Mouse (Mus musculus): ENCODE results near the gene Tmem50a. TPM values are rescaled to one million over a fixed set of nuclear protein-coding genes. Genes with fewer than 3 reads are reported as not detected.

Gene Tmem50a
- polyA plus RNA-seq, 1 experiment = 16.9 TPM

DNA sequence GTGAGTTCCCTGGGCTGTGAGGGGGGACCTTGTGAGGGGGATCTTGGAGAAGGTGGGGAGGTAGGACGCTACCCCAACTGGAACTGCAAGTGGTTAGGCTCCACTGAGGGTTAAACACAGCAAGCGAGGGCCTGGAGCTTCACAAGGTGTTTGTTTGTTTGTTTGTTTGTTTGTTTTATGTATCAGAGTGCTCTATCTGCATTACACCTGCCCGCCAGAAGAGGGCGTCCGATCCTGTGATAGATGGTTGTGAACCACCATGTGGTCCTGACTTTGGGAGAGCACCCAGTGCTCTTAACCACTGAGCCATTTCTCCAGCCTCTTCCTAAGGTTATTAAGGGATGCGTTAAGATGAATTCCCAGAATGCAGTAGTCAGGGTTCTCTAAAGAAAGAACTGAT lies 34.8 kb downstream of the Tmem50a start:
- H3K4me3 ChIP-seq (replicated peaks) = peak overlapping the region; percentile 90
- no peaks in the 10 kb centered on the region for H3K9me3 ChIP-seq
- peaks cover 35% of the 10 kb centered on the region for H3K4me1 ChIP-seq
- TF ChIP-seq FLI1 (IDR thresholded peaks at IDR 0.05; ENCODE audit: low read length) (no peak), GATA1 (IDR thresholded peaks at IDR 0.05; ENCODE audit: borderline replicate concordance, low read length) (no peak)
- peaks cover 28% of the 10 kb centered on the region for H3K27me3 ChIP-seq (replicated peaks)
- H3K36me3 ChIP-seq (replicated peaks; ENCODE audit: low read length) = no peaks in the 10 kb centered on the region

DNA sequence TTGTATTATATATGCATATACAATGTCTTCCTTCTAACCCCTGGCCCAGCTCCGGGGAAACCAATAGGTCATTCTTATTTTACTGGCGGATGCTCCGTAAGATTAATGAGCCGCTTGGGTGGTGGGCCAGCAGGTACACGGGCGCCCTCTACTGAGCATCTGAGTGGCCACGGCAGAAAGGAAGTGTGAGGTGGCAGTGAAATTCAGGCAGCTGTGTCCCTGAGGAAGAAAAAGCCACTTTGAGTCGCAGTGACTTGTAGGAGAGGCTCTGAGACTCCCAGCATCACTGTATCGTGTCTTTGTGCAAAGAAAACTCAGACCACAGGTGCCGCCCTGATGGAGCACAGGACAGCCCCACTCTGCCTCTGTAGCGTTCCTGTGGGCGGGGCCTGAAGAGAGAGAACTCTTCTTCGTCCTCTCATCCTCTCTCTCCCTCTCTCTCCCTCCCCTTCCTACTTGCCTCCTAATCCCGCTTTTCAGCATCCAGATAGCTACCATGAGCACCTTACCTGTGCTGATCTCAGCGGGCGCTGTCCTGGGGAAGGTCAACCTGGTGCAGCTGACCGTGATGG lies 35.3 kb downstream of the Tmem50a start:
- no peak for TF ChIP-seq GATA1 (IDR thresholded peaks at IDR 0.05; ENCODE audit: borderline replicate concordance, low read length)
- no peak for TF ChIP-seq FLI1 (IDR thresholded peaks at IDR 0.05; ENCODE audit: low read length)
- H3K9me3 ChIP-seq = no peaks in the 10 kb centered on the region
- H3K36me3 ChIP-seq (replicated peaks; ENCODE audit: low read length) = no peaks in the 10 kb centered on the region
- peaks cover 22% of the 10 kb centered on the region for H3K27me3 ChIP-seq (replicated peaks)
- H3K4me3 ChIP-seq (replicated peaks) = peak overlapping the region; percentile 90
- H3K4me1 ChIP-seq = peaks cover 31% of the 10 kb centered on the region

DNA sequence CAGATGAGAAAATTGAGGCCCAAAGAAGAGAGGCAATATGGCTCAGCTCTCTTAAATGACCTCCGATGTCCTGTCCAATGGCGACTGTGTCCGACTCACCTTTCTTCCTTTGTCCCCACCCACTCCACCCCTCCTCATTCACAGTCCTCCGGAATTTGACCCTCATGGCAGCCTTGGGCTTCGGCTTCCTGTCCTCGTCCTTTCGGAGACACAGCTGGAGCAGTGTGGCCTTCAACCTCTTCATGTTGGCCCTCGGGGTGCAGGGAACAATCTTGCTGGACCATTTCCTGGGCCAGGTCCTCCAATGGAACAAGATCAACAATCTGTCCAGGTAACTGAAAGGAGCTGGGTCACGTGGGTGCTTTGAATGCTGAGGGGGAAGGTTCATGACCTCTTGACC lies 38.7 kb downstream of the Tmem50a start:
- H3K4me1 ChIP-seq = peaks cover 23% of the 10 kb centered on the region
- peaks cover 9% of the 10 kb centered on the region for H3K27me3 ChIP-seq (replicated peaks)
- H3K4me3 ChIP-seq (replicated peaks) = no peak overlapping the region
- TF ChIP-seq FLI1 (IDR thresholded peaks at IDR 0.05; ENCODE audit: low read length) (no peak), GATA1 (IDR thresholded peaks at IDR 0.05; ENCODE audit: borderline replicate concordance, low read length) (no peak)
- H3K36me3 ChIP-seq (replicated peaks; ENCODE audit: low read length) = no peaks in the 10 kb centered on the region
- H3K9me3 ChIP-seq = no peaks in the 10 kb centered on the region

DNA sequence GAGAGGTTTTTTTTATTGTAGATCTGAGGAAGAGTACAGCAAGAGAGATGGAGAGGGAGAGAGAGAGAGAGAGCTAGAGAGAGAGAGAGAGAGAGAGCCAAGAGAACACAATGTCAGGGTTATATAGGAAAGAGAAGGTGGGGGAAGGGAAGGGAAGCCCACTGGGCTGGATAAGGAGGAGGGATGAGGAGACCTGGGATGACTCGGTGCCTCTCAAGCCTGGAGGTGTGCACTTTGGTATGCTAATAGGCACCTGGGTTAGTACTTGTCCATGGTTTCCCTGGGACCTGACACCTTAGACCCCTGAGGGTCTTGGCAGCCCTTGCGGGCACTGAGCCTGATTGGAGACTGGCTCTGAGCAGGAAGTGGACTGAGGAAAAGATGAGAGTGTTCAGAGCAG lies 42.9 kb downstream of the Tmem50a start:
- no peaks in the 10 kb centered on the region for H3K36me3 ChIP-seq (replicated peaks; ENCODE audit: low read length)
- TF ChIP-seq FLI1 (IDR thresholded peaks at IDR 0.05; ENCODE audit: low read length) (no peak), GATA1 (IDR thresholded peaks at IDR 0.05; ENCODE audit: borderline replicate concordance, low read length) (no peak)
- H3K27me3 ChIP-seq (replicated peaks) = peaks cover 47% of the 10 kb centered on the region
- H3K4me3 ChIP-seq (replicated peaks) = no peak overlapping the region
- H3K4me1 ChIP-seq = peaks cover 28% of the 10 kb centered on the region
- H3K9me3 ChIP-seq = no peaks in the 10 kb centered on the region

DNA sequence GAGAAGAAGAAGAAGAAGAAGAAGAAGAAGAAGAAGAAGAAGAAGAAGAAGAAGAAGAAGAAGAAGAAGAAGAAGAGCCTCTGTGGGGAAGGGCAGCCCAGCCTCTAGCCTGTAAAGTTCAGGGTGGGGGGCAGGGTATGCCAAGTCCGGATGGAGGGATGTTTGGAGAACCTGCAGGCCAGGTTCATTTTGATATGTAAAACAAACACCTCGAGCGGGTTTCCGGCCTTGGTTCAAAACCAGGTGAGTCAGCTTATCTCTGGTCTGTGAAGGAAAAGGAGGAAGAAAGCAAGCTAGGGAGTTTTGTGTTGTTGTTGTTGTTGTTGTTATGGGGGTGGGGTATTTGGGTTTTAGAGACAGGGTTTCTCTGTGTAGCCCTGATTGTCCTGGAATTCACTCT lies 43.3 kb downstream of the Tmem50a start:
- H3K4me1 ChIP-seq = peaks cover 28% of the 10 kb centered on the region
- no peak overlapping the region for H3K4me3 ChIP-seq (replicated peaks)
- TF ChIP-seq FLI1 (IDR thresholded peaks at IDR 0.05; ENCODE audit: low read length) = no peak
- no peak for TF ChIP-seq GATA1 (IDR thresholded peaks at IDR 0.05; ENCODE audit: borderline replicate concordance, low read length)
- H3K9me3 ChIP-seq = no peaks in the 10 kb centered on the region
- no peaks in the 10 kb centered on the region for H3K36me3 ChIP-seq (replicated peaks; ENCODE audit: low read length)
- H3K27me3 ChIP-seq (replicated peaks) = peaks cover 47% of the 10 kb centered on the region

DNA sequence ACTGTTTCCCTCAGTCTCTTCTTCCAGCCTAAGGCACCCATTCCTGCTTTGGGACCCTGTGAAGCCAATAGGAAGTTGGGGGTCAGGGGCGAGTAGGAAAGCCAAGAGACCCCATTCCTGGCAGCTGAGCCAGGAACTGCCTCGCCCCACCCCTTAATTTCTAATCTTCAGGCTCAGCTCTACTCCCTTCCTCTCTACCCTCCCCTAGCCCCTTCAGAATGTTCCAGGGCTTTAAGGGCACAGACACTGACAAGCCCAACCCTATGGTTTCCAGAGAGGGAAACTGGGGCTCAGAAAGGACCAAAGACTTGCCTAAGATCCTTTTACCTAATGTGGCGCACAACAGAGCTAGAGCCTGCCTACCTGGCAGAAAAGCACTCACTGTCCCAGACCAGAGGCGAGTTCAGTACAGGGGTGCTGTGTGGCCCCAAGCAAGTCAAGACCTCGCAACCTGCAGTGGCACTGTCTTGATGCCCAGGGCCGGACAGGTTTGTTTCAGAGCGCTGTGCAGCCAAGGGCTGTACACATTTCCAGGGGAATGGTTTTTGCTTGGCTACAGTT lies 44.9 kb downstream of the Tmem50a start:
- TF ChIP-seq FLI1 (IDR thresholded peaks at IDR 0.05; ENCODE audit: low read length) (no peak), GATA1 (IDR thresholded peaks at IDR 0.05; ENCODE audit: borderline replicate concordance, low read length) (no peak)
- peaks cover 37% of the 10 kb centered on the region for H3K4me1 ChIP-seq
- H3K36me3 ChIP-seq (replicated peaks; ENCODE audit: low read length) = no peaks in the 10 kb centered on the region
- H3K9me3 ChIP-seq = no peaks in the 10 kb centered on the region
- H3K27me3 ChIP-seq (replicated peaks) = peaks cover 57% of the 10 kb centered on the region
- H3K4me3 ChIP-seq (replicated peaks) = no peak overlapping the region

DNA sequence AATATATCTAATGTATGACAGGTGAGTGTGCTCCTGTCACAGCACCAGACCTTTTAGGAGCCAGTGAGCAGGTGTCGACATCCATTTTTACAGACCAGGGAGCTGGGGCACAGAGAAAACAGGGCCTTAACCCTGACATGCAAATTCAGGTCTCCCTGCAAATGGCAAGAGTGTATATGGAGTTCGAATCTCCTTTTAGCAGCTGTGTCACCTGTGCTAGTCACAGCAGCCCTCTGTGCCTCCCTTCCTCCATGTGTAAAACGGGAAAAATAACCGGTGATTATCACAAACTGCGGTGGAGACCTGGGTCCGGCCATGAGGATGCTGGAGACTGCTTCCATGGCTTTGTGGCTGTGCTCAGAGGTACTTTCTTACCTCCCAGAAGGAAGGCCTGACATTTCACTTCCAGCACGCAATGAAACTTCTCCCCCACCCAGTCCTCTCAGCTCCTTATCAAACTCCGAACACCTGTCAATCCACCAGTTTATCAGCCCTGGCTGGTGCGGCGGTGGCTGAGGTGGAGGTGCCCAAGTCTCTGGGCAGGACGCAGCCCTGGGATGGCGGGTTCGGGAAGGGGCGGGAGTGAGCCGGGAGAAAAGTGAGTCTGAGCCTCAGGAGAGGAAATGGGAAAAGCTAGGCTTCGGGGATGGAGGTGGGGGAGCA lies 45.6 kb downstream of the Tmem50a start:
- Histone ChIP-seq H3K4me1 (peaks cover 42% of the 10 kb centered on the region), H3K9me3 (no peaks in the 10 kb centered on the region), H3K4me3 (replicated peaks) (no peak overlapping the region), H3K36me3 (replicated peaks; ENCODE audit: low read length) (no peaks in the 10 kb centered on the region), H3K27me3 (replicated peaks) (peaks cover 64% of the 10 kb centered on the region)
- TF ChIP-seq GATA1 (IDR thresholded peaks at IDR 0.05; ENCODE audit: borderline replicate concordance, low read length) (no peak), FLI1 (IDR thresholded peaks at IDR 0.05; ENCODE audit: low read length) (no peak)

DNA sequence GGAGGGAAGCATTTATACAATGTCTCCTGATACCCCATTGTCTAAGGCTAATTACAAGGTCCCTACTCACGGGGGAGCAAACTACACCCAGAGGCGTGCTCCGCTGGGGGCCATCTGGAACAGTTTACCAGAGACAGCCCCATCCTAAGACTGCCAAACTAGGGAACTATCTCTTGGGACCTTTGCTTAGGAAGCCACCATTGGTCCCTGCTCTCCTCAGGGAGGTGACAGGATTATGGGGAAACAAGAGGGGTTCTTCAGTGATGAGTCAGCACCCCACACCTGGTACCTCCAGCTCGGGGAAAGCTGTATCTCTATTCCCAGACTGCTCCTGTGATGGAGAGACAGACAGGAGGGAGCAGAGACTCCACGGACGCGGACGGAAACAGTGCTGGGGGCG lies 46.3 kb downstream of the Tmem50a start:
- H3K4me3 ChIP-seq (replicated peaks) = no peak overlapping the region
- H3K4me1 ChIP-seq = peaks cover 42% of the 10 kb centered on the region
- H3K36me3 ChIP-seq (replicated peaks; ENCODE audit: low read length) = no peaks in the 10 kb centered on the region
- no peak for TF ChIP-seq GATA1 (IDR thresholded peaks at IDR 0.05; ENCODE audit: borderline replicate concordance, low read length)
- TF ChIP-seq FLI1 (IDR thresholded peaks at IDR 0.05; ENCODE audit: low read length) = no peak
- peaks cover 66% of the 10 kb centered on the region for H3K27me3 ChIP-seq (replicated peaks)
- no peaks in the 10 kb centered on the region for H3K9me3 ChIP-seq

DNA sequence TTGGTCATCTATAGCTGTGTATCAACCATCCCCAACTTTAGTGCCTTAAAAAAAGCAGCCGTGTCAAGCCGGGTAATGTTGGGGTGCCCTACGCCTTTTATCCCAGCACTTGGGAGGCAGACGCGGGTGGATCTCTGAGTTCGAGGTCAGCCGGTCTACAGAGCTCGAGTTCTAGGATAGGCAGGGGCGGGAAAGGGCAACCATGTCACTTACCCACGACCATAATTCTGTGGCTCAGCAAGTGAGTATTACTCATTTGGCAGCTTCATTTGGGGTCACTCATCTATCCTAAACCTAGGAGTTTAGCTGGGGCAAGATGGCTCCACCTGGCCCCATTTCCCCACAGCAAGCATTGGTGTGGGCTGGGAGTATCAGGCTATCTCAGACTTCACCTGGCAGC lies 46.8 kb downstream of the Tmem50a start:
- Histone ChIP-seq H3K4me1 (peaks cover 42% of the 10 kb centered on the region), H3K27me3 (replicated peaks) (peaks cover 68% of the 10 kb centered on the region), H3K4me3 (replicated peaks) (no peak overlapping the region), H3K9me3 (no peaks in the 10 kb centered on the region), H3K36me3 (replicated peaks; ENCODE audit: low read length) (no peaks in the 10 kb centered on the region)
- no peak for TF ChIP-seq FLI1 (IDR thresholded peaks at IDR 0.05; ENCODE audit: low read length)
- TF ChIP-seq GATA1 (IDR thresholded peaks at IDR 0.05; ENCODE audit: borderline replicate concordance, low read length) = no peak

DNA sequence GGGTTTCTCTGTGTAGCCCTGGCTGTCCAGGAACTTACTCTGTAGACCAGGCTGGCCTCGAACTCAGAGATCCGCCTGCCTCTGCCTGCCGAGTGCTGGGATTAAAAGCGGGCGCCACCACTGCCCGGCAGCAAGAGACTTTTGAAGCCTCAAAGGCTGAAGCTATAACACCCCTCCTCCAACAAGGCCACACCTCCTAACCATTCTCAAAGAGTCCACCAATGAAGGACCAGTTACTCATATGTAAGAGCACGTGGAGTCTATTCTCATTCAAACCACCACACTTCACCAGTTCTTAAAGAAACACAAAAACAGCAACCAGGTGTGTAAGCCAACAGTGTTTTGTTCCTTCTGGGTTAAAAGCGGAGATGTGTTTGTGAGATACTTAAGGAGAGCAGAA lies 47.2 kb downstream of the Tmem50a start:
- TF ChIP-seq FLI1 (IDR thresholded peaks at IDR 0.05; ENCODE audit: low read length) (no peak), GATA1 (IDR thresholded peaks at IDR 0.05; ENCODE audit: borderline replicate concordance, low read length) (no peak)
- H3K4me3 ChIP-seq (replicated peaks) = no peak overlapping the region
- H3K9me3 ChIP-seq = no peaks in the 10 kb centered on the region
- H3K27me3 ChIP-seq (replicated peaks) = peaks cover 70% of the 10 kb centered on the region
- H3K36me3 ChIP-seq (replicated peaks; ENCODE audit: low read length) = no peaks in the 10 kb centered on the region
- peaks cover 42% of the 10 kb centered on the region for H3K4me1 ChIP-seq
